Comparison of ENCODE assay signal across 13 mouse cellular contexts in the genomic region with DNA sequence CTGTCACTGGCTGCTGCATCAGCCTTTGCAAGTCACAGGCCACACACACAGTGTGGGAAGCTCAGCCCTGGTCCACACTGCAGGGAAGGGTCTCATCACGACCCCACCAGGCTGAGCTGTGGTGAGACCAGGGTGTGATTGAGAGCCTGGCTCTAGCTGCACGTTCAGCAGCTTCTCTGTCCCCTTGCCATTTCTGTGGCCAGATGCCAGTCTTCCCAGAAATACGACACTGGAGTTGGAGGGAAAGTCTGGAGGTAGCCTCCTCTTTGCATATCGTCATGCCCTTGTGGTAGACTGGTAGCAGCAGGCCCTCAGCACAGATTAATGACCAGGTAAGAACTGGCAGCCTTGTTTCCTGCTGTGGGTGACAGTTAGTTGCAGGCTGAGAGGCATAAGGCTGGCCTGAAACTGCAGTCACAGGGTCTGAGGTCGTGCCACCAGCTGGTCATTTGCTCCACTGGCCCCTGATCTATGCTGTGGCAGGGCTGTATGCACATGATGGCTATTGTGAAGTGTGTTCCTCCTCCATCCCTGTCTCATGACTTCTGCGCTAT. TPM values are rescaled to one million over a fixed set of nuclear protein-coding genes. Genes with fewer than 3 reads are reported as not detected.
DNase-seq lines count a peak whose midpoint lies in the region; ATAC-seq and TF ChIP-seq lines count a peak whose summit lies in the region.
"Had no signal": no experiment of that assay in that cellular context is flagged by ENCODE, and none has a peak within 500 bp of the region (broad histone marks: within the 10 kb centered on the region; RNA-seq: fewer than 3 reads in every experiment).

No protein-coding gene starts in this region.

- no peak for TF ChIP-seq CTCF in cerebellum, adult 2 months (IDR thresholded peaks at IDR 0.05; ENCODE audit: borderline replicate concordance, insufficient read depth, low read depth, low read length)

- peaks cover 91% of the 10 kb centered on the region for H3K36me3 ChIP-seq in hindbrain, embryonic 13.5 days
- peaks cover 88% of the 10 kb centered on the region for H3K36me3 ChIP-seq in hindbrain, embryonic 12.5 days
- H3K36me3 ChIP-seq in liver, embryonic 12.5 days: peaks cover 53% of the 10 kb centered on the region
- peaks cover 63% of the 10 kb centered on the region for H3K36me3 ChIP-seq in kidney, embryonic 15.5 days

- ATAC-seq in hindbrain, embryonic 13.5 days (ENCODE audit: low FRiP score): no peak
- ATAC-seq in hindbrain, embryonic 12.5 days (ENCODE audit: low FRiP score): no peak
- 0 out of 2 replicates have a peak, but pooled peaks have one; percentile 18 for ATAC-seq in liver, embryonic 12.5 days
- ATAC-seq in kidney, embryonic 15.5 days (replicated peaks; ENCODE audit: low FRiP score): 0 out of 2 replicates have a peak, but pooled peaks have one; percentile 5

- H3K9ac ChIP-seq in hindbrain, embryonic 13.5 days: peak overlapping the region; percentile 43
- H3K9ac ChIP-seq in hindbrain, embryonic 12.5 days: no peak overlapping the region
- H3K9ac ChIP-seq in liver, embryonic 12.5 days: no peak overlapping the region
- 0 out of 2 replicates have a peak overlapping the region, but pooled peaks have one; percentile 29 for H3K9ac ChIP-seq in kidney, embryonic 15.5 days
- H3K9ac ChIP-seq: heart, embryonic 13.5 days; liver, embryonic 14.5 days had no signal

- H3K27ac ChIP-seq in cerebellum, adult 2 months (ENCODE audit: insufficient read depth, low read length): peak overlapping the region; percentile 70
- peak overlapping the region; percentile 72; the same call in 1 of the 2 replicates for H3K27ac ChIP-seq in hindbrain, embryonic 13.5 days
- no peak overlapping the region for H3K27ac ChIP-seq in hindbrain, embryonic 12.5 days
- H3K27ac ChIP-seq in liver, embryonic 12.5 days: no peak overlapping the region
- peak overlapping the region; percentile 91 for H3K27ac ChIP-seq in kidney, embryonic 15.5 days
- H3K27ac ChIP-seq: heart, embryonic 13.5 days; liver, embryonic 14.5 days; stomach, postnatal 0 days had no signal

- peaks cover 48% of the 10 kb centered on the region for H3K4me1 ChIP-seq in cerebellum, adult 2 months (ENCODE audit: control insufficient read depth, insufficient read depth, low read length)
- peaks cover 50% of the 10 kb centered on the region for H3K4me1 ChIP-seq in hindbrain, embryonic 13.5 days (replicated peaks)
- peaks cover 24% of the 10 kb centered on the region for H3K4me1 ChIP-seq in hindbrain, embryonic 12.5 days
- no peaks in the 10 kb centered on the region for H3K4me1 ChIP-seq in liver, embryonic 12.5 days
- peaks cover 56% of the 10 kb centered on the region for H3K4me1 ChIP-seq in kidney, embryonic 15.5 days
- H3K4me1 ChIP-seq: heart, embryonic 13.5 days had no signal

- WGBS in cerebellum, adult 2 months: 20% methylated on average over 6 of the region's 6 CpGs
- 74% methylated on average over 6 of the region's 6 CpGs for WGBS in hindbrain, embryonic 13.5 days
- 70% methylated on average over 6 of the region's 6 CpGs for WGBS in hindbrain, embryonic 12.5 days
- WGBS in liver, embryonic 12.5 days (ENCODE audit: insufficient replicate concordance): 70% methylated on average over 6 of the region's 6 CpGs
- 38% methylated on average over 6 of the region's 6 CpGs for WGBS in kidney, embryonic 15.5 days

- H3K4me2 ChIP-seq in hindbrain, embryonic 13.5 days: no peak overlapping the region
- no peak overlapping the region for H3K4me2 ChIP-seq in hindbrain, embryonic 12.5 days (replicated peaks)
- H3K4me2 ChIP-seq in liver, embryonic 12.5 days: no peak overlapping the region
- H3K4me2 ChIP-seq in kidney, embryonic 15.5 days: no peak overlapping the region
- H3K4me2 ChIP-seq: heart, embryonic 13.5 days had no signal

- no peak overlapping the region for H3K4me3 ChIP-seq in cerebellum, adult 2 months (replicated peaks; ENCODE audit: insufficient read depth, low read depth, low read length)
- no peak overlapping the region for H3K4me3 ChIP-seq in hindbrain, embryonic 13.5 days
- H3K4me3 ChIP-seq in hindbrain, embryonic 12.5 days: no peak overlapping the region
- H3K4me3 ChIP-seq in liver, embryonic 12.5 days: no peak overlapping the region
- H3K4me3 ChIP-seq in kidney, embryonic 15.5 days (replicated peaks): no peak overlapping the region
- H3K4me3 ChIP-seq: heart, embryonic 13.5 days had no signal

- no peaks in the 10 kb centered on the region for H3K9me3 ChIP-seq in hindbrain, embryonic 13.5 days
- H3K9me3 ChIP-seq in hindbrain, embryonic 12.5 days (replicated peaks): no peaks in the 10 kb centered on the region
- no peaks in the 10 kb centered on the region for H3K9me3 ChIP-seq in liver, embryonic 12.5 days (replicated peaks)
- no peaks in the 10 kb centered on the region for H3K9me3 ChIP-seq in kidney, embryonic 15.5 days (replicated peaks)
- H3K9me3 ChIP-seq: heart, embryonic 13.5 days had no signal

- TF ChIP-seq POLR2A in cerebellum, adult 2 months (IDR thresholded peaks at IDR 0.05; ENCODE audit: borderline replicate concordance, insufficient read depth, low read length): no peak

- no peaks in the 10 kb centered on the region for H3K27me3 ChIP-seq in cerebellum, adult 2 months (ENCODE audit: control insufficient read depth, insufficient read depth, low read length)
- no peaks in the 10 kb centered on the region for H3K27me3 ChIP-seq in hindbrain, embryonic 13.5 days
- H3K27me3 ChIP-seq in hindbrain, embryonic 12.5 days: no peaks in the 10 kb centered on the region
- no peaks in the 10 kb centered on the region for H3K27me3 ChIP-seq in liver, embryonic 12.5 days (replicated peaks)
- H3K27me3 ChIP-seq in kidney, embryonic 15.5 days: no peaks in the 10 kb centered on the region
- H3K27me3 ChIP-seq: heart, embryonic 13.5 days had no signal

- DNase-seq in cerebellum, adult 2 months: peak in 1 of 2 experiments; percentile 55
- no peak for DNase-seq in cerebellum, adult 11-12 months
- no peak for DNase-seq in liver
- DNase-seq in urinary bladder, postnatal 14 days (ENCODE audit: low spot score): no peak
- DNase-seq: gastrocnemius, postnatal 36 days; lung, postnatal 10 days had no signal

RNA-seq across cellular contexts. Expression of gene Kdm4b, which starts 53.5 kb away (rescaled TPM):
- 45.8 and 50.9 TPM in 2 replicates for polyA plus RNA-seq in cerebellum, adult 2 months (2012; rRNA removed)
- polyA plus RNA-seq in hindbrain, embryonic 13.5 days (2015; fragmentation: Nextera tagmentation; extraction: Ambion mirVana): 66.0 and 66.7 TPM in 2 replicates
- polyA plus RNA-seq in hindbrain, embryonic 12.5 days (2016; fragmentation: Nextera tagmentation; extraction: Ambion mirVana): 75.3 and 86.9 TPM in 2 replicates
- polyA plus RNA-seq in liver, embryonic 12.5 days (2016; fragmentation: Nextera tagmentation; extraction: Ambion mirVana): 13.6 and 13.9 TPM in 2 replicates
- 32.3 and 34.3 TPM in 2 replicates for polyA plus RNA-seq in kidney, embryonic 15.5 days (2015; fragmentation: Nextera tagmentation; extraction: Ambion mirVana)

Comparison
In these comparisons a context has a peak if more than half of its experiments do, and no peak if none do; other contexts are left out.
1. H3K27ac ChIP-seq: peak in cerebellum, adult 2 months (single experiment), hindbrain, embryonic 13.5 days (single experiment) and kidney, embryonic 15.5 days (single experiment); none in hindbrain, embryonic 12.5 days (single experiment) and liver, embryonic 12.5 days (single experiment).
2. H3K9ac ChIP-seq: peak in hindbrain, embryonic 13.5 days (single experiment) and kidney, embryonic 15.5 days (single experiment); none in hindbrain, embryonic 12.5 days (single experiment) and liver, embryonic 12.5 days (single experiment).
3. ATAC-seq: peak in liver, embryonic 12.5 days (single experiment) and kidney, embryonic 15.5 days (single experiment); none in hindbrain, embryonic 13.5 days (single experiment) and hindbrain, embryonic 12.5 days (single experiment).